Mouse (Mus musculus): ENCODE data around the gene Usp29.
A peak's percentile ranks its signal among the peaks of the same experiment; 100 is the strongest.
"Not testable (repeated sequence)": the region's sequence is repeated elsewhere in the genome, so short reads cannot be mapped to it uniquely, and the experiment has no call there.

The Usp29 gene

GRCm38 (mm10) chr7:6879512-6880164 lies 149.3 kb downstream of the Usp29 start:
- DNase-seq: no peak

- not testable (repeated sequence) for DNase-seq
These were observed 150.5 kb downstream of the Usp29 start for GRCm38 (mm10) chr7:6880918-6881317.

GRCm38 (mm10) chr7:6881473-6882046 lies 151.2 kb downstream of the Usp29 start:
- peak; percentile 30 for DNase-seq

- no peak for DNase-seq
These were observed 153.2 kb downstream of the Usp29 start for GRCm38 (mm10) chr7:6883376-6884147.

GRCm38 (mm10) chr7:6885416-6885815 lies 155.0 kb downstream of the Usp29 start:
- DNase-seq: no peak

- no peak for DNase-seq
These were observed 156.5 kb downstream of the Usp29 start for GRCm38 (mm10) chr7:6886896-6887295.

GRCm38 (mm10) chr7:6889871-6890270 lies 159.5 kb downstream of the Usp29 start:
- DNase-seq: no peak

GRCm38 (mm10) chr7:6891206-6891605 lies 160.8 kb downstream of the Usp29 start:
- DNase-seq: no peak

- DNase-seq: not testable (repeated sequence)
These were observed 166.6 kb downstream of the Usp29 start for GRCm38 (mm10) chr7:6897021-6897420.

GRCm38 (mm10) chr7:6900672-6901071 lies 170.3 kb downstream of the Usp29 start:
- no peak for DNase-seq

GRCm38 (mm10) chr7:6903489-6903888 lies 173.1 kb downstream of the Usp29 start:
- no peak for DNase-seq

- DNase-seq: no peak
These were observed 180.1 kb downstream of the Usp29 start for GRCm38 (mm10) chr7:6910527-6910926.

GRCm38 (mm10) chr7:6911731-6912130 lies 181.4 kb downstream of the Usp29 start:
- no peak for DNase-seq

GRCm38 (mm10) chr7:6913439-6914380 lies 183.3 kb downstream of the Usp29 start:
- DNase-seq: peak; percentile 58

- no peak for DNase-seq
These were observed 186.7 kb downstream of the Usp29 start for GRCm38 (mm10) chr7:6917126-6917525.

- peak; percentile 87 for DNase-seq
These were observed 187.9 kb downstream of the Usp29 start for GRCm38 (mm10) chr7:6918267-6918666.

GRCm38 (mm10) chr7:6919131-6919870 lies 188.9 kb downstream of the Usp29 start:
- DNase-seq: no peak

- peak; percentile 20 for DNase-seq
These were observed 193.1 kb downstream of the Usp29 start for GRCm38 (mm10) chr7:6923515-6923914.

- no peak for DNase-seq
These were observed 195.8 kb downstream of the Usp29 start for GRCm38 (mm10) chr7:6925926-6926730.

GRCm38 (mm10) chr7:6926731-6926995 lies 196.3 kb downstream of the Usp29 start:
- DNase-seq: no peak

GRCm38 (mm10) chr7:6929286-6929685 lies 198.9 kb downstream of the Usp29 start:
- DNase-seq: no peak

GRCm38 (mm10) chr7:6934741-6935140 lies 204.4 kb downstream of the Usp29 start:
- no peak for DNase-seq

All from retina, postnatal 1 day (tissue).